Mouse (Mus musculus): ENCODE measurements at regions not wholly inside any gene's neighbourhood (a gene's known extent, or its start where the extent isn't known, plus 50 kb on each side); places are given as distances from the start of the nearest gene placed in this dataset.

DNA sequence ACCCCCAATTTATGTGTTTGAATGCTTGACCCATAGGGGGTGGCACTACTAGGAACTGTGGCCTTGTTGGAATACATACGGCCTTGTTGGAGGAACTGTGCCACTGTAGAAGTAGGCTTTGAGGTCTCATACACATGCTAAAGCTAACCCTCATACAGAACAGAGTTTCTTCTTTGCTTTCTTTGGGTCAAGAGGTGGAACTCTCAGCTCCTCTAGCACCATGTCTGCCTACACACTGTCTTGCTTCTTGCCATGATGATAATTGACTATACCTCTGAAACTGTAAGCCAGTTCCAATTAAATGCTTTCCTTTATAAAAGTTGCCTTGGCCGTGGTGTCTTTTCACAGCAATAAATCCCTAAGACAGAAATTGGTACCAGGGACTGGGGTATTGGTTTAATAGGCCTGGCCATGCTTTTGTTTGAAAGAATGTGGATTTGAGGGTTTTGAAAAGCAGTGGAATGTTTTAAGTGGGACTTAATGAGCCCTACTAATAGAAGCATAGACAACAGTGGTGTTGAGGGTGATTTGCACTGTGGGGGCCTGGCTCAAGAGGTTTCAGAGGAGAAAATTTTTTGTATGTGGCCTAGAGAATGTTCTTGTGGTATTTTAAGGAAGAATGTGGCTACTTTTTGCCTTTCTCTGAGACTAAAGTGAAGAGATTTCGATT is 468.7 kb upstream of the Fat1 start:
- ChIA-PET CTCF (no interaction called here), POLR2A (no interaction called here)

- CTCF ChIA-PET = no interaction called here
Observed at GRCm38 (mm10) chr8:44512876-44513275, 422.4 kb upstream of the Fat1 start.

DNA sequence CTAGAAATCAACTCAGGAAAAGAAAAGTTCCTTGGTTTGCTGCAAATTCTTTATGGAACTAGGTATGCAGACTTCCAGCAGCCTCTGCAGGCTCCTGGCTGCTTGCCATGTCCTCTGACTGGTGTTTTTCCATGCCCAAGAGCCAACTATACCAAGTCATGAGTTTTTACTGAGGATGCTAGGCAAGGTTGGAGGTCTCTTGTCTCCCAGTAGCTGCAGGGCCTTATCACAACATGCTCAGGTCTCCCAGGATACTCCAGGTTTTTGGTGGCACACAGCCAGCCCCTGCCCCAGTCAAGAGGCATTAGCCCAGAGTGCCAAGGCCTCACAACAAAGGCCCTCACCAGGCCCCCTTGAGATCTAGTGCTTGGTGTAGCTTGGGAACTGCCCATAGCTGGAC is 409.3 kb upstream of the Fat1 start:
- ChIA-PET CTCF (no interaction called here), POLR2A (no interaction called here)

More at GRCm38 (mm10) chr8:44512876-44513275, 422.4 kb upstream of the Fat1 start:
- POLR2A ChIA-PET = no interaction called here

DNA sequence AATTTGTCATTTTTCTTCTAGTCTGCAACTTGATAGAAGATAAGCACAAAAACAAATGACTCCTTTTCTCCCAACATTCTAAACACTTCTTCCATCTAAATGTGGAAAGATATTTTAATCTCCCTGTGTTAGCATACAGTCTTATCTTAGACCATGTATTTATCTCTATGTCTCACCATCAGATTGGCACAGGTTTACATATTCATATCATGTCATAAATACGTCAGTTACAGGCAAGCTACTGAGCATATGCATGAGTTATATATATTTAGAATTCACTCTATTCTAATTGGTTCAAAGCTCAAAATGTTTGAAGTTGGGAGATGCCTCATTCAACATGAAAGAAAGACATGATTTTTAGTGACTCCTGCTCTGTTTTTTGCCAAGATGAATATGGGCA is 405.6 kb upstream of the Fat1 start:
- CTCF ChIA-PET = interaction anchor here in 1 of 4 experiments (0.7 kb wide), 1 partner anchor 496 kb away, joined by 3 read pairs; no protein-coding TSS in a partner anchor
- POLR2A ChIA-PET = interaction anchor here in 1 of 4 experiments (0.8 kb wide), 1 partner anchor 519 kb away, joined by 3 read pairs; no protein-coding TSS in a partner anchor

DNA sequence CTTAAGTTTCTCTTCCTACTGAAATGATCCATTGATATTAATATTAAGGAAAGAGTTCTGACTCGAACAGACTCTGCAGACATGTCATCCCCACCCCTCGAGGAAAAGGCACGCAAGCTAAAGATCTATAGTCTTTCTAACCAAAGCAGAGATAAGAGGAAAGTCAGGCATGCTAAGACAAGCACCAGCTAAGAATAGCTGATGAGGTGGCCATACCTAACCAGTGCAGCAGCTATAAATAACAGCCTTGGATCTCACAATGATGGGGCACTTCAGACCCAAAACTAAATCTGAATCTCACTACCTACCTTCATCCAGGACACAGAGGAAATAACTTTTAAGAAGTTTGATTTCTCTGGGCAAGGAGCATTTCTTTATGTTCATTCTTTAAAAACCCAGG is 386.4 kb upstream of the Fat1 start:
- POLR2A ChIA-PET = no interaction called here

GRCm38 (mm10) chr8:44559161-44559560 is 376.1 kb upstream of the Fat1 start:
- ChIA-PET CTCF (no interaction called here), POLR2A (no interaction called here)

More for the DNA sequence above, 386.4 kb upstream of the Fat1 start:
- CTCF ChIA-PET = no interaction called here

- CTCF ChIA-PET = no interaction called here
- POLR2A ChIA-PET = interaction anchor here in 2 of 4 experiments (0.6 to 0.7 kb wide), 2 partner anchors 89 to 665 kb away, joined by 3 to 5 read pairs; no protein-coding TSS in a partner anchor
Observed at GRCm38 (mm10) chr8:44576314-44576858, 358.9 kb upstream of the Fat1 start.

DNA sequence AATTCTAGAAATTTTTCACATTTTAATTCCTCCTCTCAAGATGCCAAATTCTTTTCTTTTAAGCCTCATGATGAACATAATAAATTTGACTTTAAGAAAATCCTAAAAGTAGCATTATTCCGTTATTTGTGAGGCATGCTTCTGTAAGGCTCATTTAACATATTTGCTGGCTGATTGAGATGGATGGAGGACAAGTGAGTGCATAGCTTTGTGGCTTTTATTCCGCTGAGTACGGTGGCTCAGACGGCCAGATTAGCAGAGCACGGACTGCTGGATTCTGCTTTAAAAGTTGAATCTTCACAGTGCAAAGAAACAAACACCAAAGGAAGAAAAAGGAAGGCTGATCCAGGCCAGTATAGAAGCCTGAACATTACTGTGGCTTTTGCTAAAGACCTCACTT is 358.3 kb upstream of the Fat1 start:
- ChIA-PET POLR2A (interaction anchor here in 2 of 4 experiments (0.6 to 0.7 kb wide), 2 partner anchors 88 to 665 kb away, joined by 3 to 5 read pairs; no protein-coding TSS in a partner anchor), CTCF (no interaction called here)

Measured in embryonic stem cell, embryonic (primary cell).